Mouse (Mus musculus): Measurements from ENCODE around the gene Cdk15. TPM values are rescaled to one million over a fixed set of nuclear protein-coding genes. Genes with fewer than 3 reads are reported as not detected.

Gene Cdk15
- polyA plus RNA-seq (2014; fragmentation: Nextera tagmentation; extraction: Ambion mirVana), result 0.16 TPM in 1 of 2 replicates, not detected in the other

GRCm38 (mm10) chr1:59256751-59257231 lies at the start of gene Cdk15:
Cdk15 (plus strand) TSS chr1:59256906.
- Histone ChIP-seq H3K4me1 (ENCODE audit: insufficient read depth) (peaks cover 3% of the 10 kb centered on the region; the same call in 1 of the 2 replicates), H3K9ac (no peak within 1 kb of the TSS), H3K4me2 (peak within 1 kb of the TSS; percentile 12; the same call in 1 of the 2 replicates), H3K9me3 (ENCODE audit: low read depth, low read length) (no peaks in the 10 kb centered on the region), H3K27ac (ENCODE audit: low read depth) (no peak within 1 kb of the TSS), H3K27me3 (ENCODE audit: insufficient read depth, low read length) (no peaks in the 10 kb centered on the region), H3K4me3 (ENCODE audit: low read depth, low read length) (no peak within 1 kb of the TSS), H3K36me3 (ENCODE audit: insufficient read depth) (no peaks in the 10 kb centered on the region)
- TF ChIP-seq CTCF (IDR thresholded peaks at IDR 0.05; ENCODE audit: low read depth), result no peak
- ATAC-seq (ENCODE audit: insufficient read depth) (no peak), DNase-seq (peak; percentile 42)
- 15% methylated on average over 13 of the region's 13 CpGs for WGBS

DNA sequence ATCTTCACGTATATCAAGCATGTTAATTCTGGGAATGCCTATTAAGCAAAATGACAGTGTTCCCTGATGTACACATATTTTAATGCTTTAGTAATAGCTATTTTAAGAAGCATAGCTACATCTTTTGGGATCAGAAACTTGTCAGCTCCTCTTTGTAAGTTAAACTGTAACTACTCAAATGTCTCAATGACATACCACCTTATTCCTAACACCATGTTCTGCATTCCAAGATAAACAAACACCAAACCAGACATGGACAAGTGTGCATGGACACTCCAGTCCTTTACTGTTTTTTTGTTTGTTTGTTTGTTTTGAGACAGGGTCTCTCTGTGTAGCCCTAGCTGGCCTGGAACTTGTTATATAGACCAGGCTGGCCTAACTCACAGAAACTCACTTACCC lies 48.4 kb upstream of the Cdk15 start:
- Histone ChIP-seq H3K9me3 (ENCODE audit: low read depth, low read length) (no peaks in the 10 kb centered on the region), H3K27me3 (ENCODE audit: insufficient read depth, low read length) (no peaks in the 10 kb centered on the region), H3K4me1 (ENCODE audit: insufficient read depth) (no peaks in the 10 kb centered on the region), H3K9ac (no peak overlapping the region), H3K4me3 (ENCODE audit: low read depth, low read length) (no peak overlapping the region), H3K4me2 (no peak overlapping the region), H3K27ac (ENCODE audit: low read depth) (no peak overlapping the region), H3K36me3 (ENCODE audit: insufficient read depth) (peaks cover 12% of the 10 kb centered on the region; the same call in 1 of the 2 replicates)
- 71% methylated on average over 1 of the region's 1 CpGs for WGBS
- no peak for ATAC-seq (ENCODE audit: insufficient read depth)
- no peak for TF ChIP-seq CTCF (IDR thresholded peaks at IDR 0.05; ENCODE audit: low read depth)
- DNase-seq, result no peak

- Histone ChIP-seq H3K4me1 (ENCODE audit: insufficient read depth) (no peaks in the 10 kb centered on the region), H3K27me3 (ENCODE audit: insufficient read depth, low read length) (no peaks in the 10 kb centered on the region), H3K4me3 (ENCODE audit: low read depth, low read length) (no peak overlapping the region), H3K9me3 (ENCODE audit: low read depth, low read length) (no peaks in the 10 kb centered on the region), H3K27ac (ENCODE audit: low read depth) (no peak overlapping the region), H3K9ac (no peak overlapping the region), H3K36me3 (ENCODE audit: insufficient read depth) (peaks cover 24% of the 10 kb centered on the region; the same call in 1 of the 2 replicates), H3K4me2 (no peak overlapping the region)
- no peak for DNase-seq
- ATAC-seq (ENCODE audit: insufficient read depth), result no peak
- no peak for TF ChIP-seq CTCF (IDR thresholded peaks at IDR 0.05; ENCODE audit: low read depth)
- 65% methylated on average over 4 of the region's 4 CpGs for WGBS
These were observed 45.1 kb upstream of the Cdk15 start for GRCm38 (mm10) chr1:59211651-59212050.

- no peak for TF ChIP-seq CTCF (IDR thresholded peaks at IDR 0.05; ENCODE audit: low read depth)
- ATAC-seq (ENCODE audit: insufficient read depth) (no peak), DNase-seq (no peak)
- Histone ChIP-seq H3K27me3 (ENCODE audit: insufficient read depth, low read length) (no peaks in the 10 kb centered on the region), H3K36me3 (ENCODE audit: insufficient read depth) (peaks cover 24% of the 10 kb centered on the region; the same call in 1 of the 2 replicates), H3K27ac (ENCODE audit: low read depth) (no peak overlapping the region), H3K9ac (no peak overlapping the region), H3K4me3 (ENCODE audit: low read depth, low read length) (no peak overlapping the region), H3K4me2 (no peak overlapping the region), H3K9me3 (ENCODE audit: low read depth, low read length) (no peaks in the 10 kb centered on the region), H3K4me1 (ENCODE audit: insufficient read depth) (no peaks in the 10 kb centered on the region)
- WGBS, result 63% methylated on average over 5 of the region's 5 CpGs
These were observed 44.5 kb upstream of the Cdk15 start for GRCm38 (mm10) chr1:59212076-59212779.

DNA sequence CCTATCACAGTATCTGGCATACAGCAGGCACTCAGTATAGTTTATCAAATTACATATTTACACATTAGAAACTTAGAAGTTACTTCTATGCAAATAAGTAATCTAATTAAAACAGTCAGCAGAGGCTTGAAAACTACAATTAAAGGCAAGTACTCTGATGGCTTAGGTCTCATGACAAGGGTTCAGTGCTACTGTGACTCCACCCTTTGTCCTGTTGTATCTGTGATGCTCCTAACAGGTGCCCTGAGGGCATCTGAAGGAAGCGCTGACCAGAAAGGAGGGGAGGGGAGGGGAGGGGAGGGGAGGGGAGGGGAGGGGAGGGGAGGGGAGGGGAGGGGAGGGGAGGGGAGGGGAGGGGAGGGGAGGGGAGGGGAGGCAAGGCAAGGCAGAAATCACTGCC lies 43.8 kb upstream of the Cdk15 start:
- TF ChIP-seq CTCF (IDR thresholded peaks at IDR 0.05; ENCODE audit: low read depth), result no peak
- H3K4me1 ChIP-seq (ENCODE audit: insufficient read depth), result no peaks in the 10 kb centered on the region

DNA sequence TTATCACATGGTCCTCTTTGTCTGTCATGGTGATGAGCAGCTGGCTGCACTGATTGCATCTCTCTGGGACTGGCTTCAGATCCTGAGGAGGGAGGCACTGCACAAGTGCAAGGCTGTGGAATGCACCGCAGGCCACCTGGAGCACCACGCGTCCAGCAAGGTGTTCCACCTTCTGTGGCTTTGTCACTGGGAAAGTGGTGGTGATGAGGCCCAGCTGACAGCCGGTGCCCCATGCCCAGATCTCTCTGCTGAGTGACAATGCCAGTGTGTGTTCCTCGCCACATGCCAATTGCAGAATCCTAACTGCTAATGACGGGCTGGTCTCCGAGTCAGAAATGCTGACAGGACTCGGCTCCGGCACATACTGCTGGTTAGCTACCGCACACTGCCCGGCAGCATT lies 41.3 kb upstream of the Cdk15 start:
- no peak for TF ChIP-seq CTCF (IDR thresholded peaks at IDR 0.05; ENCODE audit: low read depth)
- H3K4me3 ChIP-seq (ENCODE audit: low read depth, low read length), result no peak overlapping the region
- H3K4me2 ChIP-seq, result no peak overlapping the region
- ATAC-seq (ENCODE audit: insufficient read depth) (no peak), DNase-seq (no peak)
- peaks cover 11% of the 10 kb centered on the region; the same call in 1 of the 2 replicates for H3K36me3 ChIP-seq (ENCODE audit: insufficient read depth)
- WGBS, result 89% methylated on average over 11 of the region's 11 CpGs
- no peaks in the 10 kb centered on the region for H3K27me3 ChIP-seq (ENCODE audit: insufficient read depth, low read length)
- H3K9ac ChIP-seq, result no peak overlapping the region
- H3K27ac ChIP-seq (ENCODE audit: low read depth), result no peak overlapping the region
- no peaks in the 10 kb centered on the region for H3K9me3 ChIP-seq (ENCODE audit: low read depth, low read length)
- H3K4me1 ChIP-seq (ENCODE audit: insufficient read depth), result no peaks in the 10 kb centered on the region

More for the DNA sequence above, 43.8 kb upstream of the Cdk15 start:
- Histone ChIP-seq H3K4me2 (no peak overlapping the region), H3K27ac (ENCODE audit: low read depth) (no peak overlapping the region), H3K27me3 (ENCODE audit: insufficient read depth, low read length) (no peaks in the 10 kb centered on the region), H3K4me3 (ENCODE audit: low read depth, low read length) (no peak overlapping the region), H3K9me3 (ENCODE audit: low read depth, low read length) (no peaks in the 10 kb centered on the region), H3K9ac (no peak overlapping the region), H3K36me3 (ENCODE audit: insufficient read depth) (peaks cover 20% of the 10 kb centered on the region; the same call in 1 of the 2 replicates)
- no peak for DNase-seq
- ATAC-seq (ENCODE audit: insufficient read depth), result no peak
- WGBS, result 40% methylated on average over 1 of the region's 1 CpGs

DNA sequence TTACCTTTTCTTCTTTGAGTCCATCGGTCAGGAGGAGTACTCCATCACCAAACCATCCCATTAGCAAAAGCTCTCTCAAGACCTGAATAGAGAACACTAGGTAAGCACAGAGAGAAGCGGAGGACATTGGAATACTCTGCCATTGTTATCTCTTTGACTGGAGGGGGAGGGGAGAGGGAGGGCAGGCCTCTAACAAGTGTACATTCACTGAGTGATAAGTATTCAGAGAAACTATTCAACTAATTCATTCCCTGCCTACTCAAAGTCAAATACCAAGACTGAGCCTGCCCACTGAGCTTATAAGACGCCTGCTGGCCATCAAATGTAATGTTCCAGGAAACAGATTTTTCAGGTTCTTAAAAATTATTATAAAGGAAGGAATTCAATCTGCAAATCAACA lies 36.3 kb upstream of the Cdk15 start:
- 69% methylated on average over 3 of the region's 3 CpGs for WGBS
- DNase-seq, result no peak
- Histone ChIP-seq H3K4me3 (ENCODE audit: low read depth, low read length) (no peak overlapping the region), H3K27ac (ENCODE audit: low read depth) (no peak overlapping the region), H3K9ac (no peak overlapping the region), H3K4me1 (ENCODE audit: insufficient read depth) (no peaks in the 10 kb centered on the region), H3K27me3 (ENCODE audit: insufficient read depth, low read length) (no peaks in the 10 kb centered on the region), H3K4me2 (no peak overlapping the region), H3K36me3 (ENCODE audit: insufficient read depth) (peaks cover 1% of the 10 kb centered on the region; the same call in 1 of the 2 replicates), H3K9me3 (ENCODE audit: low read depth, low read length) (no peaks in the 10 kb centered on the region)
- ATAC-seq (ENCODE audit: insufficient read depth), result no peak
- no peak for TF ChIP-seq CTCF (IDR thresholded peaks at IDR 0.05; ENCODE audit: low read depth)
